Mouse (Mus musculus) ovary, postnatal 10 days (tissue): Measurements from ENCODE around the gene Grip1.

Experiments used
- DNase-seq: peaks from one replicate; pipeline ENCODE4 v3.0.0; 2022; ENCODE audit warnings: low spot score

The Grip1 gene

DNA sequence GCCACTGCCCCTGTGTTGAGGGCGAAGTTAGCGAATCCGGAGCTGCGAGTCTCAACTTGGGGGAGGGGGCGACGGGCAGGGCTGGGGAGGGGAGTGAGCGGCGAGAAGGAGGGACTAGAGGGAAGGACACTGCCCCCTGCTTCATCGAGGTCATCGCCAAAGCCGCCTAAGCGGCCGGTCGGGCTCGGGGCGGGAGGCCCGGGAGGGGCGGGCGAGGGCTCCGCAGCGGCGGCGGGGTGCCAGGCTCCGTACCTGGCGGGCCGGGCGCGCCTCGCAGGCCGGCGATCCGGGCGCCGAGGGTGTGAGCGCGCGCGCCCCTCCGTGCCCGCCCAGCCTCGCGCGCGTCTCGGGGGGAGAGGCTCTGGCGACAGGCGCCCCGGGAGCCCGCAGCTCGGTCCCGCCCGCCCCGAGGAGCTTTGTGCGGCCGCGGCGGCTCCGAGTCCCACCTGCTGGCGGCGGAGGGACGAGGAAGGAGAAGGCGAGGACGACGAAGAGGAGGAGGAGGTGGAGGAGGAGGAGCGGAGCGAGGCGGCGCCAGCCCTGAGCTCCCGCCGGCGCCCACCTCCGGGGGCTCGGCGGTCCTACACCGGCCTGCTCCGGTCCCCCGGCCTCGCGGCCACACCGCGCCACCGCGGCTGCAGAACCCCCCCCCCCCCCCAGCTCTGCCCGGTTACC is at the start of gene Grip1:
Gene Grip1 (plus strand): TSS at position 400 of the 675 bp plus-strand sequence.
- DNase-seq, result peak; percentile 16

DNA sequence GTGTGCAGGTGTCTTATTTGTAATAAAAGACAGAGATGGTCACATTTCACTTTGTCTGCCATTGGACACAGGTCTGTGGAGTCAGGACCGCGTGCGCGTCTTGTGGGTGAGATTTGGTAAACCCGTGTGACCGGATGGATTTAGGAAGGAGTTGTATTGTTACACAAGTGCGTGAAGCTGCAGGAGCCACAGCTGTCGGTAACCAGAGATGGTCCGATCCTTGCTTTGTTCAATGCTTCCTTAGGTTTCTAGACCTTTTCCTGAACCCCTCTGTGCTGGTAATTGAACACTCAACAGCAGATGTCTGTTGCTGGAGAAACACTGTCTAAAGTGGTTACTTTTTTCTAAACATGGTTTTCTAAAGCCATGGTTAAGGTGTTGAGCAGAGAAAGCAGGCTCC is 48.5 kb upstream of the Grip1 start:
- no peak for DNase-seq

DNA sequence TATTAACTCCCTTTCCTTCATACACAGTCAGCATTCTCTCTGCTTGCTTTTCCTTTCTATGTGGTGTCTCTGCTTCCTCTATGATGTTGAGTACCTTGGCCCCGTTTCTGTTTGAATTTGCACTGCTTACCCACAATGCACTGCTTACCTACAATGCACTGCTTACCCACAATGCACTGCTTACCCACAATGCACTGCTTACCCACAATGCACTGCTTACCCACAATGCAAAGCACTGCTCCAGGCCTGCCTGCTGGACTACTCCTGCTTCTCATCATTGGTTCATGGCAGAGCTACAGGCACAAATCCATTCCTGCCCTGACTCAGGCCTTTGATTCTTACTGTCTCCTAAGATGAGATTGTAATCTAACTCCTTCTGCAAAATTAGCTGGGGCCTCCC is 48.0 kb upstream of the Grip1 start:
- DNase-seq, result no peak

DNA sequence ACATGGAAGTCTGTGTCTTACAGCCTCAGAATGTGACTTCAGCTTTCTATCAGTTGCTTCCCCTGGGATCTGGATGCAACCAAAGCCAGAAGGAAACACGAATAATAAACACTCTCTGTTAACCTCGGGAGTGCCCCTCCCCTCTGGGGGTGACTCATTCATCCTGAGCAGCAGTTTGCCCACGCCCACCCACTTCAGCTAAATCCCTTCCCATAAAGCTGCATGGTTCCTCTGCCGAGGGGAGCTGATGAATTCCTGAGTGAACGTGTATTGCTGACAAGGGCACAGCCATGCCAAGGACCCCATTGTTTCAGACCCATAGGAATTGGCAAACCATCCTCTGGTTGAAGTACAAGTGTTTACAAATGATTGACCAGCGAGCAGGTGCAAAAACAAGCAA is 45.3 kb upstream of the Grip1 start:
- no peak for DNase-seq

DNA sequence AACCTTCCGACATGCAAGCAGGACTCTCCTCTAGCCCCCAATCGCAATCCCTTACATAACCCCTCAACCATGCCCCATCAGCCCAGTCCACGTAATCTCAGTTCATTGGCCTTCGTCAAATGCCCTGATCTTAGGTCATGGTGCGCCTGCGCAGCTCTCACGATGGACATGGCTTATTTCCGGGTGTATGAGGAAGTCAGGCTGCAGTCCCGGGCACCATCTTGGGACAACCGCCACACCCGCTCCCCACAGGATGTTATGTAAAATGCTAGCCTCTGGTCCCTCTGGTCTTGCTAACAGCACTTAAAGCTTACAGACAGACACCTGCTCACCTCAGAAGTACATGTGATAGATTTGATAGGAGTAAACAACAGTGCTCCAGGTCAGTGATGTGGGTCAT is 40.4 kb upstream of the Grip1 start:
- no peak for DNase-seq

DNA sequence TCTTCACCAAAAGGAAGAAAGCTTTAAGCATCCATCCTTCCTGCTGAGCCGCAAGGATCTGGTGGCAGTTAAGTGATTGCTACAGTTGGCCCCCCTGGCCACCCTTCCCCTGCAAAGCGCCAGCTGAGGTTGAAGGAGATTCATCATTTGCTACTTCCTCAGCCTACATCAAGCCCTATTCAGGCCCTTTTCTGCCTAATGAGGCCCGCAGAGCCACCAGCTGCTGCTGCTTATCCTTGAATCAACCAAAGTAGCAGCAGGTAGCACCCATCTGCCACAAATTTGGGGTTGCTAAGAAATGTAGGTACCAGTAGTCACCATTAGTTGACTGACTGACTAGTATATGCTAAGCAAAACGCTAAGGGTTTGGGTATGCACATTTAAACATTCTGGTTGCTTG is 38.5 kb upstream of the Grip1 start:
- no peak for DNase-seq

DNA sequence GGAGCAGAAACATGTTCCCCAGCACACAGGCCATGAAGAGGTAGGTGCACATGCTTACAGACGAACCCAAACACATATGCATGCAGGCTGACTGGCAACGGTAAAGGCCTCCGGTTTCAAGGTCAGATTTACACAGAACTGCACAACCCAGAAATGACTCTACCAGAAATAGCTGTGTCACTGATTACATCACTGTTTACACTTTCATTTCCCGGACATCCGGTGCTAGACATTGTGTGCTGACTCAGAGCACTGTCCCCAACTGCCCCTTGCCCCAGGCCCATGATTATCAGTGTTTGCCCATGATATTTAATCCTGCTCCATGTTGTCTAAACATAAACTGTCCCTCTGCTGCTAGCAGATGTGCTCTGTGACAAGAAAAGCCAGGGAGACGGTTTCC is 32.2 kb upstream of the Grip1 start:
- DNase-seq, result no peak

DNA sequence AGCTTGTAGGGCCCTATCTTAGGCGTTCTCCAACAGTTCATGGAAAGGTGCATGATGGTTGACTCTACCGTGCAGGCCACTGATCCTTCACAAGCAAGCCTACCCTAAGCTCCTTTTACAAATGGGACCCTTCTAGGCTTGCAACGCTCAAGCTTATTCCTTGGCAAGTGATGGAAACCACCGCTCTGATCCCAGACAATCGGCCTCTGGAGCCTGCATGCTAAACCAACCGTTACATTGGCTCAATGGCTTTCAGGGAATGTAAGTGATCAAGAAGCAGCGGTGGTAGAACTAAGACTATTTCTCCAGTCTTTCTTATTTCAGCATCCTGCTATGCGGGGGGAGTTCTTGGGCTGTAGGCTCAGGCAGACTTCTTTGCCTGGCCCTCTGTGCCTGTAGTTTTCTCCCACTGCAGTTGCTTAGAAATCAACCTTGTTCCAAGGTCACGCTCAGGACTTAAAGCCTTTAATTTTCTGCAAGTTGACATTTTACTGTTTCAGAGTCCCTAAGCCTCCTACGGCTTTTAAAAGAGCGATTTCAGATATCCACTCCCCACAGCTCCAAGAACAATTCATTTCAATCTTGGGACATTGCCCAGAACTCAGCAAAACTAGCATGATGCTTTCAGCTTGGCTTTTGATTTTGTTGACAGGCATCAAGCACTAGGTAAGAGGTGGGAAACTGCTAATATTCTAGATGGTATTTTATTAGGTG is 29.7 kb upstream of the Grip1 start:
- no peak for DNase-seq

DNA sequence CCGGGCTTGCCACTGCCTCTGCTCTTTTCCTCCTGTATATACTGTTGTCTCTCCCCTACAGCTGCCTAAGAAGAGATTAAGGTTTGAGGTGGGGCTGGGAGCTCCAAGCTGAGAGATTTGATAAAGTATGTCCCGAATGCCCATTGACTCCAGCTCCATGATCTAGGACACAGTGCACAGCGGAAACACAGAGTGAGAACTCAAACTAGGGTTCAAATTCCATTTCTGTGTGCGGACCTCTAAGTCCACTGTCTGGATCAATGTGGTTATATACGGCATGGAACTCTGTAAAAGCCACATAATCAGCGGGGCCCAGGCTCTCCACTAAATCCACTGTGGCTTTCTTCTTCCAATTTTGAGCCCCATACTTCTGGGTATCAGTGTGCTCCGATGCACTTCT is 26.0 kb upstream of the Grip1 start:
- no peak for DNase-seq

DNA sequence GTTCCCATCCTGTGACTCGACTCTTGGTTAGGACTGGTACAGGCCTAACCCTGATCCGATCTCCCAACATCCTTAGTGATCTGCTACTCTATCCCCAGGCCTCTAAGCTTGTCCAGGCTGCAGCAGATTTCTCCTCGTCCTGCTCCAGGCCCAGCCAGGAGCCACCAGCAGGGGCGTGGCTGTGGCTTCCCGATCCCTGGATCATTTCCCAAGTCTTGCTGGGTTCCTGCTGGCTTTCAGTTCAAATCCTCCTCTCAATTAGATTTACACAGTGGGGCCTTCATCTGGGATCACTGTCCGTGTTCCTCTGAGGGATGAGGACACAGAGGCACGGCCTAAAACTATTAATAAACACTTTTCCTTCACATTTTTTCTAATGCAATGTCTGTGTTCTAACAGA is 25.5 kb upstream of the Grip1 start:
- DNase-seq, result no peak

DNA sequence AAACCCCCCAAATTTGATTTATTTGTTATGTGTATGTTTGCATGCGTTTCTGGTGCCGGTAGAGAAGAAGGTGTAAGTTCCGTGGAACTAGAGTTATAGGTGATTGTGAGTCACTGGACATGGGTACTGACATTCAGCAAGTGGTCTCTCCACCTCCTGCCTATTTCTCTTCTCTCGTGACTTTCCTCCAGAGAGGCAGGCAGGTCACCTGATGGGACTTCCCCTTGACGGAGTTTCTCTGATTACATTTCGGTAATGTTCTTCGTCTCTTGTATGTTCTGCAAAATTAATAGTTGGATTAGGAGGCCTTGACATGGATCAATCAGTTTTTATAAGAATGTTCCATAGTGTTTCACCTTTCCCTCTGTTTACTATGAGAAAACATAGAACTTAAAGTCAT is 23.4 kb upstream of the Grip1 start:
- DNase-seq, result no peak

DNA sequence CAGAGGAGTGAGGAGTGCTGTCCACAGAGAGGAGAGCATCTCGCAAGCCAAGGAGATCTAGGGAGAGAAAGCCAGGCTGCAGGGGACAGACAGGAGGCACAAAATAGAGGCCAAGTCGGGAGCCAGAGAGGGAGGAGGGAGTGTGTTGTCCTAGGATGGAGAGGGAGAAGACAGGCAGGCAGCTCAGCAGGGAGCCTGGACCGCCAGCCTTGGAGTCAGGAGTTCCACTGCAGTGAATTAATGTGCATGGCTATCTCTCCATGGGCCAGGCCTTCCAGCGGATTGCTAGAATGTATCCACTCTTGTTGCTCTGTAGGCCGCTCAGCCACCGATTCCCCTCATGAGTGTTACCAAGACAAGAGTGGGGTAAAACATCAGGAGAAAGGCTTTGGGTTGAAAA is 21.8 kb upstream of the Grip1 start:
- DNase-seq, result no peak

DNA sequence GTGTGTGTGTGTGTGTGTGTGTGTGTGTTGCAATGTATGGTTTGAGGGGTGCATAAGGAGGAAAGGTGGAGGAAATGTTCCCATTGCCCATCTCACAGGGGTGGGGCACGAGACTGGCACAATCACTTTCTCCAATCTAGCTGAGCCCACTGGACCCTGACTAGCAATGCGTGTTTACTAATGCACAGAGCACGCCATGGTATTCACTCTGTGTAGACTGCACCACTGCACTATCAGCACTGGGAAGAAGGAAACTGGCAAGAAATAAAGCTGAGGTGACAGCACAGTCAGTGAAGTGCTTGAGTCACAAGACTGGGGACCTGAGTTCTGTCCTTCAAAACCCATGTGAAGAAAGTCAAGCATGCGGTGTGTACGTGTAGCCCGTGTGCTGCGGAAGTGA is 17.8 kb upstream of the Grip1 start:
- DNase-seq, result no peak

DNA sequence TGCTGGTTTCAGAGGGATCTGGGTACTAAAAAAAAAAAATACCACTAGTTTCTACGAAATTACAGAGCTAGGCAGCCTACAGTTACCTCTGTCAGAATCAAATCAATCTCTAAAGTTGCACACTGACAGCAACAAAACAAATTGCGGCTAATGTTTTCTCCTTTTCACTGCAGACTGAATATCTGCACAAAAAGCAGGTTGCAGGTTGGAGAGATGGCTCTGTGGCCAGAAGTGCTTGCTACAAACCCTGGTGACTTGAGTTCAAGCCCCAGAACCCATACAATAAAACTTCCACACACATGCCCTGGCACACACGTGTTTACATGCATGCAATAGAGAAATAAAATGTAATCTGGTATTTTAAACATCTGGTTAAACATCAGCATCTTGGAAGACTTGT is 16.3 kb upstream of the Grip1 start:
- no peak for DNase-seq

DNA sequence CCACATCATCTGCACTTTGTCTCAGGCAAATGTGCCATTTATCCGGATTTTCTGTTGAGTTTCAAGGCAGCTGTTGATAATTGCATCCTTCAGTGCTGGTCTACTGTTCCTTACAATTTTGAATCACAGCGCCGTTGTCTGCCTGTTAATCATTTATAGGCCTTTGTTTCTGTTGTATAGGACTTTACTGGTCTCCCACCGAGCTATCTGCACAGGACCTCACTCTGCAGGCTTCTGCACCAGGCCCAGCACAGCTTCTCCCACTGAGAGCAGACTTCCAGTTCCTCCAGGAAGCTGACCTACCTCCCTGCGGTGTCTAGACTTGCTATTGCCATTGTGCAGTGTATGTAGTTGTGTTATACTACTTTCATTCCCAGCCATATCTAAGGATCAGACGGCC is 11.9 kb upstream of the Grip1 start:
- DNase-seq, result no peak

DNA sequence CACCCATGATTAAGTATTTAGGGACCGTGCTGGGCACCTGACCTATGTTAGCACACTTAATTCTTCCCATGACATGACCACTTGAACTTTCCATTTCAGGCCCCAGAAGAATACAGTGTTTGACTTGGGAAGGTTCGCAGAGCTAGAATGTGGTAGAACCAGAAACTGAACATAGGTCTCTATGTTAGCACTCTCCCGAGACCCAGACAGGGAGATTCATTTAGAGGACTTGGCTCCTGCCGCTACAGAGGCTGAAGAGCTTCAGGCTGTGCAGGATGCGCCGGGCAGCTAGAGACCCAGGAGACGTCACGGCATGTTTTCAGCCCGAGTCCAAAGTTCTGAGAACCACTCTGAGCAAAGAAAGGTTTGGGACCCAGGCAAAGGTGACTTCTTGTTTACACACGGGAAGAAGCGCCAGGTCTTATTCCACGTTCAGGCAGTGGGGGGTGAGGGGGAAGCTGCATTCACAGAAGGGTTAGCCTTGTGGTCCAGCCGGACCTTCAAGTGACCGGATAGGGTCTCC is 6.2 kb upstream of the Grip1 start:
- DNase-seq, result no peak

DNA sequence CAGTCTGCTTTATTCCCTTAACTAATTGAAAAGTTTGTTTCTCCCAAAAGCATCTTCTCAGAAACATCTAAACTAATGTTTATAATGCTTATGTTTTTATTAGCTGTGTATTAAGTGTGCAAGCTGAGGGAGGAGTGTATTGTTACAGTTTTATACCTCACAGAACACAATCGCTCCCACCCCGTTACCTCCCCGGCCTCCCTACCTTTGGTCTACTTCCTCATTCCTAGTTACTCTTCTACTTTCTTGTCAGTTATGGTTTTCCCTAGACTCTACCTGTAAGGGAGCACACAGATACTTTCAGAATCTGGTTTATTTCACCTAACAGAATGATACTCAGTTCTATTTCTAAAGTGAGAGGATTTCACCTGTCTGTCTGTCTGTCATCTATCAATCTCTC is 5.7 kb upstream of the Grip1 start:
- DNase-seq, result no peak

DNA sequence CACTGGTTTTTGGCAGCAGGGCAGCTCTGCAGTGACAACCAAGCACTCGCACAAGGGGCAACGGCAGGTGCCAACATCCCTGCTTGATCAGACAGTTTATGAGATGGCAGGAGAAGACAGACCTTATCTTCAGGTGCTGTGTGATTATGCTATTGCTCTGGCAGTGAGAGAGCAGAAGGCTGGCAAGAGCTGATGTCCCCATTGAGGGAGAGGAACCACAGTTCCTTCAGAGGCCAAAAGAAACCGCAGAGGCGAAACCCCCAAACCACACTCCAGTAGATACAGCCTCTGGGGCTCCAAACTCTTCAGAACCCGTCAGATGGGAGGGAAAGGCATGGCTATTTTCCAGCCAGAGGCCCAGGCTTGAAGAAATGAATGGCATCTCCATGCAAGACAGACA is 932 bp upstream of the Grip1 start:
- no peak for DNase-seq

DNA sequence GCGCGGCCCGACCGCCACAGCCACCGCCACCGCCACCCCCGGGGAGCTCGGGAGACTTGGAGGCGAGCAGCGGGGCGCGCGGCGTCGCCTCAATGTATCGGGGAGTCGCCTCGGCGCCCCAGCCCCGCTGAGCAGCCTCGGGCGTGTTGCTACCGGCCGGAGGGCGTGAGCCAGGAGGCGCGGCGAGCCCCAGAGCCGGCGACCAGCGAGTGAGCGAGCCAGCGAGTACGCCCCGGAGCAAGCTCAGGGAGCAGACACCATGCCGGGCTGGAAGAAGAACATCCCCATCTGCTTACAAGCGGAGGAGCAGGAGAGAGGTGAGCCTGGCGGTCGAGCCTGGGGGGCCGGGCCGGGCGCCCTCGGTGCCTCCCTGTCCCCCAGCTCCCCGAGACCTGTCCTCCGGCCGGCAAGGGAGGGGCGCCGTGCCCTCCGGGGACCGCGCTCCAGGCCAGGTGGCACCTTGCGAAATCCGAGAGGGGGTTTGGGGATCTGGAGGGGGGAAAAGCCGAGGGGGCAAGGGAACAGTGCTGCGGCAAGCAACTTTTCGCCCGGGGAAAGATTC is 557 bp downstream of the Grip1 start:
- peak; percentile 29 for DNase-seq

DNA sequence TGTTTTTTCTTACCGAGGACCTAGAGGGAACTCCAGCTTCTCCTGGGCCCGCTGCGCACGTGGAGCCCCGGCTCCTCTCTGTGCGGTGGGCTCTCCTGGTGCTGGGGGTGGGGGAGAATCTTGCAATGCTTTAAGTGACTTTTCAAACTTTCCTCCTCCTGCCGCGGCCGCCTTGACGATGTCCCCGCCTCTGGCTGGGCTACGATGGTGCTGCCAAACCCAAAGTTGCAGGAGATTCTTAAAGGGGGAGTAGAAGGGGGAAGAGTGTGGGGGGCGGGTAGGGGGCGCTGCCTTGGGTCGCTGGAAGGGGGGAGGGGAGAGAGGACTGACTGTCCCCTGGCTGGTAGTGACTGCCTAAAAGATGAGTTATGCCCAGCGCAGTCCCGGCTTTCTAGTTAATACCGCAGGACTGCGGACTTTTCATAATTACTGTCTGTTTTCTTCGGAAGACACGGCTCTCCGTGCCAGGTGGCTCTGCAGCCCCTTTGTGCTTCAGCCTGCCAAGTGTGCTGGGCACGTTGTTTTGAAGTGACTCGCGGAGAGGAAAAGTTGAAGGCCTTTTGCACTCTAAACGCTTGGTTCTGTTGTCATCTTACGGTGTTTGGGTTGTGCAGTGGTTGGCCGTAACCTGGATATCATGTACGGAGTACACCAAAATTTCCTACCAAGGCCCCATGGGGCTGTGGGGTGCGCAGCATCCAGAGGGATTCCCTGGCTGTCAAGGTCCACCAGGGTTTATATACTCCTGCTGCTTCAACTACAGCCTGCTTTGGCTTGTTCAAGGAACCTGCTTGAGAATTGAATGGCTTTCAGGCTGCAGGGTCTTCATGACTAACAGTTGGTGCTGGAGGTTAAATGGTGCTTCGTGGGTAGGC is 1.3 kb downstream of the Grip1 start:
- DNase-seq, result no peak

DNA sequence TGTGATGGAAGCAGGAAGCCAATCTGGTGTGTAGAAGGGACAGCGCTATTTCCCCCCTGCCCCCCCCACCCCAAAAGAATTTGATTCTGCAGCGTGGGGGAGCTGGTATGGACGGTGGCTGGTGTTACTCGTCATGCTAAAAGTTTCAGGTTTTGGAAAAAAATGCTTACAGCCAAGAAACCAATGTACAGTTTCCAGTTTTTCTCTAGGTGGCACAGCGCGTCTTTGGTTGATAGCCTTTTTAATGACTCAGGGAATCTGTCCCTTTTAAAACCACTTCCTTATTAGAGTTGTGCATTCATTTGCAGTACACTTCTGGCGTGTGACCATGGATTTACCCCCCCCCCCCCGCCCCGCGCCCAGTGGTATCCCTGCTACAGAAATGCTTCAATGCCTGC is 1.9 kb downstream of the Grip1 start:
- no peak for DNase-seq

DNA sequence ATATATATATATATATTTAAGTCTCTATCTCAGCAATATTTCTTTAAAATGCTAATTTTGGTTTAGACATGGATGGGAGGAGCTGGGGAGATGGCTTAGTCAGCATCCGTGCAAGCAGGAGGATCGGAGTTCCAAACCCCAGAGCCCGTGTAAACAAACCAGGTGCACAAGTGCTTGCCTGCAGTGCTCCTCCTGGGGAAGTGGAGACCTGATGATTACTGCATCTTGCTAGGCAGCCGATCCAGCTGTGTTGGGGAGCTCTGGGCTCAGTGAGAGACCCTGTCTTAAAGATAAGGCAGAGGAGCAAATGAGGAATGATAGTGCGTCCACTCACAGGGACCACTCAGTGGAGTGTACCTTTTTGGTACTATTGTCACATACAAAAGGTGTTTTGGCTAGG is 3.5 kb downstream of the Grip1 start:
- DNase-seq, result no peak

DNA sequence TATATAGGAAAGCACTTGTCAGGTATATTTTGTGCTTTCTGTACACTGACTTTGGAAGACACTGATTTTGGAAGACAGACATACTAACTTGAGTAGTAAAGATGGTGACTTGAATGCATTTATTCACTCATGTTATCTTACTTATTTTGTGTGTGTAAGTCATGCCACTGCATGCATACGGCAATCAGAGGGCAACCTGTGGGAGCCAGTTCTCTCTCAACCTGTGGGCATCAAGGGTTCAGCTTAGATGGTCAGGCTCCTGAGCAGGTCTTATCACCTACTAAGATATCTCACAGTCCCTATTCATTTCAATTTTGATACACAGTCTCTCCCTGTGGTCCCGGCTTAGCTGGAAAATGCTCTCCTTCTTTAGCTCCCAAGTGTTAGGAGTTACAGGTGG is 5.4 kb downstream of the Grip1 start:
- DNase-seq, result no peak
